Mouse (Mus musculus): ENCODE measurements around the gene Crybg1. TPM values are rescaled to one million over a fixed set of nuclear protein-coding genes. Genes with fewer than 3 reads are reported as not detected.

Crybg1 gene
- total RNA-seq, 2 experiments from 2014 or later, result 1.1 to 1.3 TPM

Other genes starting within 250 kb of the Crybg1 start
- 10 to 100 TPM in 1 of 2 experiments, 1 to 10 TPM in 1; 8.8 to 10.4 TPM for gene Qrsl1, start 247.1 kb downstream of the Crybg1 start, total RNA-seq (2021)
- gene Rtn4ip1, start 247.0 kb downstream of the Crybg1 start, total RNA-seq (2021), result 10 to 100 TPM; 23.9 to 27.3 TPM
- 10 to 100 TPM; 31.4 to 46.4 TPM for gene Atg5, start 119.5 kb upstream of the Crybg1 start, total RNA-seq (2021)

Data from adrenal gland, postnatal 36 days (tissue).